Mouse (Mus musculus) CH12F3 (cell line): ENCODE measurements around the gene Vmn2r66.

Experiments used
- in situ Hi-C: fragments of 300-500 bp; cut with MboI; formaldehyde crosslinking; loops from 2 replicates; pipeline ENCODE4 v1.14.3; 2020; ENCODE audit warnings: low sequenced_read_pairs

Gene Vmn2r66

GRCm38 (mm10) chr7:85012168-85012567 is at the start of gene Vmn2r66:
Gene Vmn2r66 (minus strand): TSS chr7:85012268.
- in situ Hi-C loops: no loop called here

DNA sequence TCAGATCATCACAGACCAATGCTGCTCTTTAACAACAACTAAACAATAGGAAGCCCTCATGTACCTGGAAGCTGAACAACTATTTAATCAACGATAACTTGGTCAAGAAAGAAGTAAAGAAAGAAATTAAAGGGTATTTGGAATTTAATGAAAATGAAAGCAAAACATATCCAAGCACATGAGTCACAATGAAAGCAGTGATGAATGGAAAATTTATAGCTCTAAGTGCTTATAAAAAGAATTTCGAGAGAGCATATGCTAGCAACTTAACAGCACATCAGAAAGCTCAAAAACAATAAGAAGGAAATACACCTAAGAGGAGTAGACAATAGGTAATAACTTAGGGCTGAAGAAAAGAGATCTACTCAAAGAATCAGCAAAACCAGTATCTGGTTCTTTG is 15.4 kb downstream of the Vmn2r66 start:
- in situ Hi-C loops: no loop called here

DNA sequence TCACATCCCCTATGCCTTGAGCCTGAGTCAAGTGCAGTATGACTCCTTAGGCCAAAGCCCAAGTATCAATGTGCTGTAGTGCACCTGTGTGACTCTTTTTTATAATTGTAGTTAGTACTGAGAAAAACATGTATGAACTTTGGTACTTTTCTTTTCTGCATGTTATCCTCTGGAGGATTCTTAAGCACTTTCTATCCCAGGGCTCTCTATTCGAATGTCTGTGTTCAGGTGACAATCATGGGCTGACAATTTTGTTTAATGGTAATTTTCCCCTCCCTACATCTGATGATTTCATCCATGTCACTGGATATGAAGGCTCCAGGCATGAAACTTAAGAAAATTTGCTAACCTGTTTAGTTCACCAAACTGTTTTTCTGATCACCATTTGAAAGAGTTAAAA is 48.1 kb downstream of the Vmn2r66 start, which contains the start of gene Vmn2r65:
Vmn2r65 (minus strand) TSS at position 101 of the 400 bp plus-strand sequence.
- in situ Hi-C loops: no loop called here
